Mouse (Mus musculus) ES-E14 (cell line): Measurements from ENCODE around the gene Palmd.

Experiments
- CHD2 ChIP-seq: IDR thresholded peaks from 2 replicates; pipeline ENCODE4 v1.6.1; 2014; ENCODE audit warnings: mild to moderate bottlenecking, low read depth, low read length, inconsistent platforms
- HCFC1 ChIP-seq: IDR thresholded peaks from 2 replicates; pipeline ENCODE4 v1.6.1; 2012; ENCODE audit warnings: low read length, inconsistent platforms, borderline replicate concordance; ENCODE audit not compliant: insufficient read depth
- MAFK ChIP-seq: IDR thresholded peaks from 2 replicates; pipeline ENCODE4 v1.6.1; 2014; ENCODE audit warnings: mild to moderate bottlenecking, low read depth, low read length, inconsistent platforms; ENCODE audit not compliant: insufficient read depth
- ZNF384 ChIP-seq: IDR thresholded peaks from 2 replicates; pipeline ENCODE4 v1.6.1; 2012; ENCODE audit warnings: low read depth, low read length, inconsistent platforms

GRCm38 (mm10) chr3:116951489-116951888 is 17.3 kb downstream of the Palmd start:
- no peak for TF ChIP-seq CHD2
- TF ChIP-seq MAFK: no peak
- no peak for TF ChIP-seq HCFC1
- TF ChIP-seq ZNF384: no peak
